In the genomic region with DNA sequence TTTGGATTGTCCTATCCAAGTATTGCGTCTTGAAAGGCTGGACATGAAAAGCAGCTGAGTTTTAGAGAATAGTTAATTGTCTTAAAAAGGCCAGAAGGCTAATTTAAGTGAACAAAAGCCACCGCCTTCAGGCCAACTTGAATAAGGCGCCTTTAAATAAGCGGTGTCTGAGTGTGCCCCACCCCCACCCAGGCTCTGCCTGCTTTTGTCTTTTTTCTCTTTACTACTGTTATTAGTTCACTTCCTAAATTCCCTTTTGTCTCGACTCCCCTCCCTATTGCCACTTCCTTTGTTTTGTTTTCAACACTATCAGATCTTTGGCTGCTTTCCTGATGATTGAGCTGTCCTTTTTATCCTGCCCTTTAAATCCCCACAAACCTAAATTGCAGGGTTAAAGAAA, we compare ENCODE assay signal across 8 mouse cellular contexts. TPM values are rescaled to one million over a fixed set of nuclear protein-coding genes. Genes with fewer than 3 reads are reported as not detected.
A peak's percentile ranks its signal among the peaks of the same experiment; 100 is the strongest.
DNase-seq lines count a peak whose midpoint lies in the region; ATAC-seq and TF ChIP-seq lines count a peak whose summit lies in the region.

No protein-coding gene starts in this region.

- 12% methylated on average over 5 of the region's 5 CpGs for WGBS in intestine, embryonic 15.5 days
- WGBS in liver, embryonic 13.5 days (ENCODE audit: insufficient replicate concordance) = 6% methylated on average over 5 of the region's 5 CpGs

- no peak overlapping the region for H3ac ChIP-seq in myocyte (ENCODE audit: control insufficient read depth, insufficient read length)

- H3K27me3 ChIP-seq in intestine, embryonic 15.5 days (replicated peaks) = no peaks in the 10 kb centered on the region
- no peaks in the 10 kb centered on the region for H3K27me3 ChIP-seq in liver, embryonic 13.5 days
- no peaks in the 10 kb centered on the region for H3K27me3 ChIP-seq in myocyte (ENCODE audit: control insufficient read depth, insufficient read depth, insufficient read length)

- H3K4me3 ChIP-seq in intestine, embryonic 15.5 days (replicated peaks) = peak overlapping the region; percentile 57
- H3K4me3 ChIP-seq in liver, embryonic 13.5 days (replicated peaks) = peak overlapping the region; percentile 71
- H3K4me3 ChIP-seq in myocyte = peak overlapping the region; percentile 46

- peaks cover 3% of the 10 kb centered on the region; the same call in 1 of the 2 replicates for H3K4me1 ChIP-seq in intestine, embryonic 15.5 days (replicated peaks)
- H3K4me1 ChIP-seq in liver, embryonic 13.5 days (replicated peaks) = peaks cover 37% of the 10 kb centered on the region

- H3K79me2 ChIP-seq in myocyte (ENCODE audit: control insufficient read depth, insufficient read depth) = no peaks in the 10 kb centered on the region

- H3K9me3 ChIP-seq in intestine, embryonic 15.5 days = no peaks in the 10 kb centered on the region
- H3K9me3 ChIP-seq in liver, embryonic 13.5 days (replicated peaks) = no peaks in the 10 kb centered on the region

- peak overlapping the region; percentile 99 for H3K27ac ChIP-seq in intestine, embryonic 15.5 days
- H3K27ac ChIP-seq in liver, embryonic 13.5 days = peak overlapping the region; percentile 93

- no peak for TF ChIP-seq POLR2A in myocyte (IDR thresholded peaks at IDR 0.05; ENCODE audit: insufficient read length, low read depth)

- peak overlapping the region; percentile 59 for H3K4me2 ChIP-seq in intestine, embryonic 15.5 days (replicated peaks)
- peak overlapping the region; percentile 84 for H3K4me2 ChIP-seq in liver, embryonic 13.5 days
- H3K4me2 ChIP-seq in myocyte (ENCODE audit: low read depth) = peak overlapping the region; percentile 99

- H3K36me3 ChIP-seq in intestine, embryonic 15.5 days = no peaks in the 10 kb centered on the region
- no peaks in the 10 kb centered on the region for H3K36me3 ChIP-seq in liver, embryonic 13.5 days
- no peaks in the 10 kb centered on the region for H3K36me3 ChIP-seq in myocyte (ENCODE audit: control insufficient read depth, insufficient read depth)

- no peak overlapping the region for H3K9ac ChIP-seq in intestine, embryonic 15.5 days
- H3K9ac ChIP-seq in liver, embryonic 13.5 days = peak overlapping the region; percentile 80

- peak; percentile 33 for DNase-seq in right cerebral cortex, postnatal 14 days
- DNase-seq in right cerebral cortex, postnatal 25 days = no peak
- DNase-seq in heart, adult 11 months = peak; percentile 96
- no peak for DNase-seq in liver, embryonic 13.5 days
- DNase-seq in yolk sac, embryonic 10.5 days (ENCODE audit: low spot score) = peak; percentile 28

- peak; percentile 50 for ATAC-seq in common myeloid progenitor, adult 5-6 weeks (replicated peaks; ENCODE audit: low read depth, poor library complexity, severe bottlenecking)
- 0 out of 2 replicates have a peak, but pooled peaks have one; percentile 21 for ATAC-seq in intestine, embryonic 15.5 days
- ATAC-seq in liver, embryonic 13.5 days (ENCODE audit: low read depth) = no peak

TF ChIP-seq in myocyte, 11 proteins besides CTCF, POLR2A, EP300 and RAD21:
- TF ChIP-seq MYOG (IDR thresholded peaks at IDR 0.05; ENCODE audit: control insufficient read depth in 1 of 3, insufficient read depth in 1 of 3, insufficient read length in 2 of 3, low read depth in 2 of 3) (no peak), REST (IDR thresholded peaks at IDR 0.05; ENCODE audit: insufficient read depth, insufficient read length) (no peak), E2F4 (IDR thresholded peaks at IDR 0.05; ENCODE audit: insufficient read depth) (no peak), MYOD1 (IDR thresholded peaks at IDR 0.05; ENCODE audit: control insufficient read depth in 1 of 3, insufficient read length in 2 of 3, low read depth in 2 of 3) (no peak), MAX (IDR thresholded peaks at IDR 0.05; ENCODE audit: low read depth) (no peak), TCF12 (IDR thresholded peaks at IDR 0.05; ENCODE audit: insufficient read depth, poor library complexity, severe bottlenecking) (no peak), SRF (IDR thresholded peaks at IDR 0.05; ENCODE audit: control insufficient read depth, insufficient read length, low read depth) (no peak), POLR2AphosphoS2 (IDR thresholded peaks at IDR 0.05; ENCODE audit: insufficient read length, low read depth) (no peak), TCF3 (IDR thresholded peaks at IDR 0.05; ENCODE audit: insufficient read length, low read depth) (no peak), CEBPB (IDR thresholded peaks at IDR 0.05; ENCODE audit: insufficient read depth, poor library complexity, severe bottlenecking) (no peak), USF1 (IDR thresholded peaks at IDR 0.05; ENCODE audit: low read depth) (no peak)

RNA-seq across cellular contexts. Expression of a gene that starts 17.3 kb away (rescaled TPM):
- total RNA-seq in common myeloid progenitor, adult 5-6 weeks (2017) = 403 and 451 TPM in 2 replicates
- polyA plus RNA-seq in intestine, embryonic 15.5 days (2015; fragmentation: Nextera tagmentation; extraction: Ambion mirVana) = 93.2 and 97.2 TPM in 2 replicates
- 49.9 and 54.6 TPM in 2 replicates for polyA plus RNA-seq in liver, embryonic 13.5 days (2015; fragmentation: Nextera tagmentation; extraction: Ambion mirVana)
- polyA plus RNA-seq in myocyte (2012; fragmentation: generic; extraction: Trizol) = 12.8 TPM

Comparison
In these comparisons a context has a peak if more than half of its experiments do, and no peak if none do; other contexts are left out.
1. DNase-seq: peak in right cerebral cortex, postnatal 14 days (single experiment), heart, adult 11 months (single experiment) and yolk sac, embryonic 10.5 days (single experiment); none in right cerebral cortex, postnatal 25 days (single experiment) and liver, embryonic 13.5 days (single experiment).
2. Peak in every context shown above with its lines, with median percentiles within 50 percentile points of each other: H3K4me2 ChIP-seq and H3K4me3 ChIP-seq.